Mouse (Mus musculus) intestine, embryonic 14.5 days (tissue): Measurements from ENCODE around the gene Gm10135. TPM values are rescaled to one million over a fixed set of nuclear protein-coding genes. Genes with fewer than 3 reads are reported as not detected.

ENCODE experiments used
- ATAC-seq: fragments of 200-750 bp; cut with Nextera tagmentation; replicated peaks from 2 replicates; pipeline ENCODE4 v1.8.0; 2017; ENCODE audit warnings: low read depth, moderate number of reproducible peaks, moderate TSS enrichment, moderate library complexity; ENCODE audit not compliant: low FRiP score, low TSS enrichment
- DNase-seq: peaks from one replicate; pipeline ENCODE4 v3.0.0-alpha.2; 2018; ENCODE audit warnings: low spot score
- H3K27ac ChIP-seq: fragments of 300-500 bp; sonication (generic); 2 replicates; pipeline ENCODE4 v1.5.1; 2014; ENCODE audit warnings: low read depth, mild to moderate bottlenecking, control low read depth
- H3K27me3 ChIP-seq: fragments of 300-500 bp; sonication (generic); replicated peaks from 2 replicates; pipeline ENCODE4 v1.6.1; 2014; ENCODE audit warnings: low read length, control low read depth; ENCODE audit not compliant: control insufficient read depth, insufficient read depth
- H3K36me3 ChIP-seq: fragments of 300-500 bp; sonication (generic); 2 replicates; pipeline ENCODE4 v1.6.1; 2014; ENCODE audit warnings: low read length, control low read depth; ENCODE audit not compliant: control insufficient read depth, insufficient read depth
- H3K4me1 ChIP-seq: fragments of 300-500 bp; sonication (generic); replicated peaks from 2 replicates; pipeline ENCODE4 v1.6.1; 2014; ENCODE audit warnings: low read length, control low read depth, mixed read lengths; ENCODE audit not compliant: control insufficient read depth, insufficient read depth
- H3K4me2 ChIP-seq: fragments of 300-500 bp; sonication (generic); 2 replicates; pipeline ENCODE4 v1.6.1; 2014; ENCODE audit warnings: low read length
- H3K4me3 ChIP-seq: fragments of 300-500 bp; sonication (generic); 2 replicates; pipeline ENCODE4 v1.5.1; 2014; ENCODE audit warnings: low read depth, low read length, control low read depth, mixed read lengths
- H3K9ac ChIP-seq: fragments of 300-500 bp; sonication (generic); 2 replicates; pipeline ENCODE4 v1.6.1; 2014; ENCODE audit warnings: mild to moderate bottlenecking, low read length
- H3K9me3 ChIP-seq: fragments of 300-500 bp; sonication (generic); 2 replicates; pipeline ENCODE4 v1.6.1; 2016; ENCODE audit warnings: low read length, control low read depth; ENCODE audit not compliant: control insufficient read depth
- WGBS: fragments of 180-500 bp; shearing (Covaris S2); extraction: QIAGEN DNeasy Blood & Tissue Kit; methylation state at CpG from one replicate; pipeline ENCODE4 v1.1.7; 2014; 5-methylcytosine and 5-hydroxymethylcytosine counted together
- polyA plus RNA-seq: library from polyadenylated mRNA; unstranded; fragments of >200 nt; fragmentation: Nextera tagmentation; extraction: Ambion mirVana; gene quantifications from 2 replicates; pipeline ENCODE4 v1.2.1, GENCODE M21; 2014

Gene Gm10135
- polyA plus RNA-seq, 1 experiment from 2014 or later = not detected

DNA sequence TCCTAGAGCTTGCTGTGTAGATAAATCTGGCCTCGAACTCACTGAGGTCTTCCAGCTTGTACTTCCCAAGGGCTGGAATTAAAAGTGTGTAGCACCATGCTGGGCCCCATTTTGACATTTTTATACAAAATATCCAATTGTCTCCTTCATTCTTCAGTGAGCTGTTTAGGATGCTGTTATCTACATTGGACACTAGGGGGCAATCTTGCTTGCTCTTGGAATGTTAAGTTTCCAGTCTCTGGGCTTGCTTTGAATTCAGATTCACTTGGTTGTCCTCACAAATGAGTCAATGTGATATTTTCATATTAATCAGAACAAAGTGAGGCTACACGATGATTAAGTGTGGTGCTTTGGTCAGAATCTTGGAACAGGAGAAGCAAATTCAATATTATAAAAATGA is 9.6 kb upstream of the Gm10135 start:
- WGBS = 8% methylated on average over 2 of the region's 2 CpGs
- peak; percentile 49 for DNase-seq
- Histone ChIP-seq H3K9ac (no peak overlapping the region), H3K27me3 (no peaks in the 10 kb centered on the region), H3K9me3 (no peaks in the 10 kb centered on the region), H3K4me2 (no peak overlapping the region), H3K36me3 (peaks cover 14% of the 10 kb centered on the region), H3K4me1 (no peaks in the 10 kb centered on the region), H3K4me3 (no peak overlapping the region), H3K27ac (no peak overlapping the region)
- ATAC-seq = no peak

GRCm38 (mm10) chr5:72976539-72976938 is 2.0 kb upstream of the Gm10135 start:
- DNase-seq (no peak), ATAC-seq (no peak)
- Histone ChIP-seq H3K4me1 (0 out of 2 replicates have a peak, but pooled peaks cover 6% of the 10 kb centered on the region), H3K27ac (no peak overlapping the region), H3K4me2 (no peak overlapping the region), H3K27me3 (no peaks in the 10 kb centered on the region), H3K9me3 (no peaks in the 10 kb centered on the region), H3K9ac (no peak overlapping the region), H3K4me3 (no peak overlapping the region), H3K36me3 (peaks cover 50% of the 10 kb centered on the region)
- 90% methylated on average over 4 of the region's 4 CpGs for WGBS

DNA sequence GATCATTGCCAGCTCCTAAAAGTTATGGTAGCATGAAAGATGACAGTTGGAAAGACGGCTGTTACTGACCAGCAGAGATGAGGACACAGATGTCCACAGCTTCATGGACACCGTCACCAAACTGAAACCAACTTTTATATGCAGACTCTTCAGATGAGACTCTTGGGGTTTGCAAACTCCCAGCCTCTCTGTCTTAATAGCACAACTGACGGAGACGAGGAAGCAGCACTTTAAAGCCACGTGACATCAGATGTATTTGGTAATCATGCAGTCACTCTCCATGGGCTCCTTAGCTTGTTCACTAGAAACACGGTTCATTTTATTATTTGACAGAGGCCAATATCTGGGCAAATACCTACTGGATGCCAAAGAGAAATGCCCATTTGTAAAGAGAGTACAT is 1.5 kb upstream of the Gm10135 start:
- DNase-seq (peak; percentile 12), ATAC-seq (no peak)
- WGBS = 94% methylated on average over 6 of the region's 6 CpGs
- Histone ChIP-seq H3K9ac (no peak overlapping the region), H3K4me1 (0 out of 2 replicates have a peak, but pooled peaks cover 6% of the 10 kb centered on the region), H3K9me3 (no peaks in the 10 kb centered on the region), H3K4me2 (no peak overlapping the region), H3K4me3 (no peak overlapping the region), H3K27ac (no peak overlapping the region), H3K27me3 (no peaks in the 10 kb centered on the region), H3K36me3 (peaks cover 49% of the 10 kb centered on the region)

GRCm38 (mm10) chr5:72972934-72973333 is 1.6 kb downstream of the Gm10135 start:
- H3K27me3 ChIP-seq = no peaks in the 10 kb centered on the region
- H3K4me1 ChIP-seq = 0 out of 2 replicates have a peak, but pooled peaks cover 6% of the 10 kb centered on the region
- H3K36me3 ChIP-seq = peaks cover 52% of the 10 kb centered on the region
- WGBS = 69% methylated on average over 5 of the region's 5 CpGs
- no peaks in the 10 kb centered on the region for H3K9me3 ChIP-seq
- ATAC-seq (no peak), DNase-seq (no peak)
- H3K4me2 ChIP-seq = no peak overlapping the region
- no peak overlapping the region for H3K4me3 ChIP-seq
- H3K27ac ChIP-seq = peak overlapping the region; percentile 60; the same call in 1 of the 2 replicates
- no peak overlapping the region for H3K9ac ChIP-seq

- no peaks in the 10 kb centered on the region for H3K9me3 ChIP-seq
- ATAC-seq = 0 out of 2 replicates have a peak, but pooled peaks have one; percentile 60
These were observed 2.1 kb downstream of the Gm10135 start for GRCm38 (mm10) chr5:72972435-72972834.

DNA sequence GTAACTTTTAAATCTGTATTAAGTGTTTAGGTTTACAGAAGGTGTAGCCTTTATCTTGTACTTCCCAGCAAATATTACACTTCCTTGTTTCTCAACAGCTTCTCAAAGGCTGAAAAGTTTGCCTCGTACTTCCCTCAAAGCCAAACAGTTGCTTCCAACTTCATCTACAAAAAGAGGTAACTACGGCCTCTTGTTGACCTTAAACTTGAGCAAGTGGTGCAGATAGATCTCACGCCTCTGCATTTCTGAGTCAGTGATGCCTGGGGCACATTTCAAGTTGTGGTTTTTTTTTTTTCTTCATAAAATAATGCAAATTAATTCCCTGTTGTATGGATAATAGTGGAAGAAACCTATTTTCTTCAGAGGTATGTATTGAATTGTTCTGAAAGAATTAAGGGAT is 8.8 kb downstream of the Gm10135 start:
- Histone ChIP-seq H3K9me3 (no peaks in the 10 kb centered on the region), H3K36me3 (peaks cover 35% of the 10 kb centered on the region), H3K4me3 (no peak overlapping the region), H3K27ac (no peak overlapping the region), H3K27me3 (no peaks in the 10 kb centered on the region), H3K4me2 (no peak overlapping the region), H3K4me1 (no peaks in the 10 kb centered on the region), H3K9ac (no peak overlapping the region)
- 91% methylated on average over 3 of the region's 3 CpGs for WGBS
- ATAC-seq = no peak
- peak; percentile 15 for DNase-seq

More at GRCm38 (mm10) chr5:72972435-72972834, 2.1 kb downstream of the Gm10135 start:
- peaks cover 56% of the 10 kb centered on the region for H3K36me3 ChIP-seq
- no peak for DNase-seq
- H3K4me2 ChIP-seq = no peak overlapping the region
- H3K4me3 ChIP-seq = no peak overlapping the region
- 0 out of 2 replicates have a peak, but pooled peaks cover 6% of the 10 kb centered on the region for H3K4me1 ChIP-seq
- WGBS = 46% methylated on average over 4 of the region's 4 CpGs
- peak overlapping the region; percentile 60 for H3K27ac ChIP-seq
- H3K27me3 ChIP-seq = no peaks in the 10 kb centered on the region
- H3K9ac ChIP-seq = no peak overlapping the region

GRCm38 (mm10) chr5:72960096-72960495 is 14.4 kb downstream of the Gm10135 start:
- DNase-seq = no peak
- no peak for ATAC-seq
- no peaks in the 10 kb centered on the region for H3K4me1 ChIP-seq
- 74% methylated on average over 6 of the region's 6 CpGs for WGBS
- no peaks in the 10 kb centered on the region for H3K9me3 ChIP-seq
- no peak overlapping the region for H3K4me2 ChIP-seq
- no peak overlapping the region for H3K4me3 ChIP-seq
- peaks cover 25% of the 10 kb centered on the region for H3K36me3 ChIP-seq
- no peaks in the 10 kb centered on the region for H3K27me3 ChIP-seq
- H3K27ac ChIP-seq = no peak overlapping the region
- no peak overlapping the region for H3K9ac ChIP-seq

DNA sequence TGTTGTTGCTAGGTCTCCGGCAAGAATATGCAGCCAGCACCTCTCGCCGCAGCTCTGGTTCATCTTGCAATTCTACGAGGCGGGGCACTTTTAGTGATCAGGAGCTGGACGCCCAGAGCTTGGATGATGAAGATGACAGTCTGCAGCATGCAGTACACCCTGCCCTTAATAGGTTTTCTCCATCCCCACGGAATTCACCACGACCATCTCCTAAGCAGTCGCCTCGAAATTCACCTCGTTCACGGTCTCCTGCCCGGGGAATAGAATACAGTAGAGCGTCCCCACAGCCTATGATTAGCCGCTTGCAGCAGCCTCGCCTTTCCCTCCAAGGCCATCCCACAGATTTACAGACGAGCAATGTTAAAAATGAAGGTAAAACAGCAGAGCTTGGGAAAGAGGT is 17.2 kb downstream of the Gm10135 start:
- 85% methylated on average over 17 of the region's 17 CpGs for WGBS
- no peaks in the 10 kb centered on the region for H3K9me3 ChIP-seq
- DNase-seq = no peak

GRCm38 (mm10) chr5:72953996-72954604 is 20.4 kb downstream of the Gm10135 start:
- no peak for DNase-seq
- Histone ChIP-seq H3K4me1 (0 out of 2 replicates have a peak, but pooled peaks cover 4% of the 10 kb centered on the region), H3K9ac (no peak overlapping the region), H3K27ac (no peak overlapping the region), H3K4me3 (no peak overlapping the region), H3K36me3 (peaks cover 38% of the 10 kb centered on the region), H3K4me2 (no peak overlapping the region), H3K9me3 (no peaks in the 10 kb centered on the region), H3K27me3 (no peaks in the 10 kb centered on the region)
- 48% methylated on average over 3 of the region's 3 CpGs for WGBS
- ATAC-seq = no peak

More for the DNA sequence above, 17.2 kb downstream of the Gm10135 start:
- H3K4me3 ChIP-seq = no peak overlapping the region
- H3K27me3 ChIP-seq = no peaks in the 10 kb centered on the region
- no peak overlapping the region for H3K27ac ChIP-seq
- H3K36me3 ChIP-seq = peaks cover 25% of the 10 kb centered on the region
- no peak overlapping the region for H3K9ac ChIP-seq
- 0 out of 2 replicates have a peak, but pooled peaks cover 4% of the 10 kb centered on the region for H3K4me1 ChIP-seq
- no peak overlapping the region for H3K4me2 ChIP-seq
- no peak for ATAC-seq
